Mouse (Mus musculus) heart, embryonic 16.5 days (tissue): ENCODE results near the gene Fryl. TPM values are rescaled to one million over a fixed set of nuclear protein-coding genes. Genes with fewer than 3 reads are reported as not detected.

Experiments used
- ATAC-seq: fragments of 200-750 bp; cut with Nextera tagmentation; replicated peaks from 2 replicates; pipeline ENCODE4 v1.8.0; 2017; ENCODE audit warnings: moderate number of reproducible peaks; ENCODE audit not compliant: insufficient read depth, low FRiP score; ENCODE audit errors: extremely low read depth
- H3K27ac ChIP-seq: fragments of 300-500 bp; sonication (generic); 2 replicates; pipeline ENCODE4 v1.5.1; 2014; ENCODE audit warnings: mild to moderate bottlenecking, low read length, control low read depth, moderate library complexity
- H3K27me3 ChIP-seq: fragments of 300-500 bp; sonication (generic); 2 replicates; pipeline ENCODE4 v1.6.1; 2014; ENCODE audit warnings: low read length, mixed read lengths; ENCODE audit not compliant: control insufficient read depth, insufficient read depth
- H3K36me3 ChIP-seq: fragments of 300-500 bp; sonication (generic); 2 replicates; pipeline ENCODE4 v1.6.1; 2014; ENCODE audit not compliant: control insufficient read depth, insufficient read depth
- H3K4me1 ChIP-seq: fragments of 300-500 bp; sonication (generic); 2 replicates; pipeline ENCODE4 v1.6.1; 2014; ENCODE audit warnings: low read length, mixed read lengths; ENCODE audit not compliant: control insufficient read depth, insufficient read depth
- H3K4me2 ChIP-seq: fragments of 300-500 bp; sonication (generic); 2 replicates; pipeline ENCODE4 v1.6.1; 2014; ENCODE audit warnings: low read depth, mild to moderate bottlenecking, control low read depth, low read length
- H3K4me3 ChIP-seq: fragments of 300-500 bp; sonication (generic); 2 replicates; pipeline ENCODE4 v1.5.1; 2014; ENCODE audit warnings: mild to moderate bottlenecking, control low read depth, low read length
- H3K9ac ChIP-seq: fragments of 300-500 bp; sonication (generic); 2 replicates; pipeline ENCODE4 v1.6.1; 2014; ENCODE audit warnings: low read length, control low read depth
- H3K9me3 ChIP-seq: fragments of 300-500 bp; sonication (generic); replicated peaks from 2 replicates; pipeline ENCODE4 v1.6.1; 2016; ENCODE audit warnings: low read length; ENCODE audit not compliant: control insufficient read depth
- WGBS: fragments of 180-500 bp; shearing (Covaris S2); extraction: QIAGEN DNeasy Blood & Tissue Kit; methylation state at CpG from one replicate; pipeline ENCODE4 v1.1.7; 2014; 5-methylcytosine and 5-hydroxymethylcytosine counted together
- polyA plus RNA-seq: library from polyadenylated mRNA; unstranded; fragments of >200 nt; fragmentation: Nextera tagmentation; extraction: Ambion mirVana; gene quantifications from 2 replicates; pipeline ENCODE4 v1.2.1, GENCODE M21; 2015

Fryl gene
- polyA plus RNA-seq, 1 experiment from 2014 or later, result 25.5 TPM

DNA sequence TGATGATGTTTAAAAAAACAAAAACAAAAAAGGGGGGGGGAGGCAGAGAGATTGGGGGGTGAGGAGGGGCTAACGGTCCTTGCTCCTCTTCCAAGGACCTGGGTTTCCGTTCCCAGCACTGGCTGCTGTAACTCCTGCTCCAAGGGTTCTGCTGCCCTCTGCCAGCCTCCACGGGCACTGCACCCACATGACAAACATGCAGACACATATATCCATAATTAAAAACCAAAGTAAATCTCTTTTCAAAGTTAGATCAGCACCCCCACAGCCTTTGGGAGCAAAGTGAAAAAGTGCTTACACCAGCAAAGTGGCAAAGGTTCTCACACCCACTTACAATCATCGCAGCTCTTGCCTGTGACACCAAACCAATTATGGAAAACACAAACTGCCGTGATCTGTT is 57.7 kb downstream of the Fryl start:
- ATAC-seq, result no peak
- no peak overlapping the region for H3K9ac ChIP-seq
- H3K27ac ChIP-seq, result no peak overlapping the region
- H3K27me3 ChIP-seq, result no peaks in the 10 kb centered on the region
- H3K9me3 ChIP-seq, result 0 out of 2 replicates have a peak, but pooled peaks cover 3% of the 10 kb centered on the region
- H3K4me2 ChIP-seq, result no peak overlapping the region
- H3K4me3 ChIP-seq, result no peak overlapping the region
- 84% methylated on average over 5 of the region's 5 CpGs for WGBS
- H3K36me3 ChIP-seq, result no peaks in the 10 kb centered on the region; the same call in 1 of the 2 replicates
- H3K4me1 ChIP-seq, result peaks cover 26% of the 10 kb centered on the region

DNA sequence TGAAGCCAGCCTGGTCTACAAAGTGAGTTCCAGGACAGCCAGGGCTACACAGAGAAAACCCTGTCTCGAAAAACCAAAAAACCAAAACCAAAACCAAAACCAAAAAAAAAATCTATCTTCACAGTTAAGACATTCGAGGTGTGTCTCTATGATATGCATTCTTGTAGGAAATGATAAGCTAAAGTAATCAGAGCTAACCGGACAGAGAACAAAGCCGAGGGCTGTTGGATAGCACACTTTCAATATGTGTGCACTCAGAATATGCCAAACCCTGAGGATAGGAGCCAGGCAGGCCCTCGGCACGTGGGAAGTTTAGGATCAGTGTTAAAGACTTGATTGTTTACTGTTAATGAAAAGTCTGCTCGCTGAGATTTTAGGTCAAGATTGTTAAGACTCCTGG is 58.6 kb downstream of the Fryl start:
- Histone ChIP-seq H3K9me3 (0 out of 2 replicates have a peak, but pooled peaks cover 3% of the 10 kb centered on the region), H3K27ac (no peak overlapping the region), H3K36me3 (no peaks in the 10 kb centered on the region; the same call in 1 of the 2 replicates), H3K4me3 (no peak overlapping the region), H3K4me2 (no peak overlapping the region), H3K9ac (no peak overlapping the region), H3K4me1 (peaks cover 35% of the 10 kb centered on the region), H3K27me3 (no peaks in the 10 kb centered on the region)
- 79% methylated on average over 7 of the region's 7 CpGs for WGBS
- ATAC-seq, result no peak

DNA sequence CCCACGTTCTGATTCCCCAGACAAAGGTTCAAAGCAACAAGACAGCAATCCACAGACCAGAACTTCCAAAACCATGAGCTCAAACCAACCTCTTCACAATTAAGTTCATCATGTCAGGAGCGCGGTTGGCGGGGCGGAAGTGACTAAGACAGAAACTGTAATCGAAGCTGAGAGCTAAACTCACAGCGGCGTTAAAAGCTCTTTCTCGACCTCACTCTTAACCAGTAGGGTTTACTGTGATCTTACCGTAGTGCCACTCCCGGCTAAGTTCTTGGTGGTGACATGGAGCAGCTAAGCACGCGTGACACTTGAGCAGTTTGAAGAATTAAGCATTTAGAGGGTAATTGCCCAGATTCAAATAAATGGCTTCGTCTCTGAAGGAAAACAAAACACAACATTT is 61.7 kb downstream of the Fryl start:
- peak overlapping the region; percentile 62; the same call in 1 of the 2 replicates for H3K27ac ChIP-seq
- H3K27me3 ChIP-seq, result no peaks in the 10 kb centered on the region
- peaks cover 24% of the 10 kb centered on the region for H3K4me1 ChIP-seq
- 91% methylated on average over 14 of the region's 14 CpGs for WGBS
- no peak overlapping the region for H3K4me2 ChIP-seq
- H3K9me3 ChIP-seq, result 0 out of 2 replicates have a peak, but pooled peaks cover 3% of the 10 kb centered on the region
- no peak overlapping the region for H3K9ac ChIP-seq
- H3K4me3 ChIP-seq, result no peak overlapping the region
- H3K36me3 ChIP-seq, result no peaks in the 10 kb centered on the region; the same call in 1 of the 2 replicates
- ATAC-seq, result no peak

DNA sequence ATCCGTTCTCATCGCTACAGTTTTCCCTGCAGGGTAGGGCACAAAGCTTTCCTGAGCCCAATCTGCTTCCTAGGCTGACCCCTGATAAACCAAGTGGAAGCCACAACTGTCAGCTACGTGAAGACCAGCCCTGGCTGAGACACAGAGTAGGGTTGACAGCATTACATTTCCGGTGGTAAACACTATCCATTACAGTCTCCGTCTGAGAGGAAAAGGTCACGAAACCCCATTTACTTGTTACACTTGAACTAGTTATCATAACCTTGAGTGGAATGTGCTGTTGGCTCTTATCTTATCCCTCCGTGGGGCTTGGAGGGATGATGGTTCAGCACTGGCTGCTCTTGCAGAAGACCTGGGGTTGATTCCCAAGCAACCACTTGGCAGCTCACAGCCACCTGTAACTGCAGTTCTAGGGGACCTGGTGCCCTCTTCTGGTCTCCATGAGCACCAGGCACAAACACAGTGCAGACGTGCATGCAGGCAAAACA is 62.3 kb downstream of the Fryl start:
- peak overlapping the region; percentile 31; the same call in 1 of the 2 replicates for H3K9ac ChIP-seq
- WGBS, result 19% methylated on average over 8 of the region's 8 CpGs

DNA sequence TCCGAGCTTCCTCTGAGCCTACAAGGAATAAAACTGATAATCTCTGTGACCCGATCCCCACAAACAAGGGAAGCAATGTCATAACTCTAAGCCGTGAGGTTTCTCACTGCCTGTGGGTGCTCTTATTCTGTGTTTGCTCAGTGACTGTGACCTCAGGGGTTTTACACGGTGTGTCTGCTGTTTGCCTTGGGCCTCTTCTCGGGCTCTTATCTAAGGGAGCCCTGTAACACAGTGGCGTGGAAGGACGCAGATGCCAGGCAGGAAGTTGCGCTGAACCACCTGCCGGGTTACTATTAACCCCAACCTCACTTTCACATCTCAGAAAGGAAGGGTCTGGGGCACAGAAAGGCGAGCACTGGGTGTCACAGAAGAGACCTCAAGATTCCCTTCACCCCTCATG is 62.8 kb downstream of the Fryl start:
- Histone ChIP-seq H3K4me3 (no peak overlapping the region), H3K9me3 (0 out of 2 replicates have a peak, but pooled peaks cover 4% of the 10 kb centered on the region), H3K27me3 (no peaks in the 10 kb centered on the region), H3K27ac (peak overlapping the region; percentile 62), H3K36me3 (no peaks in the 10 kb centered on the region; the same call in 1 of the 2 replicates), H3K9ac (peak overlapping the region; percentile 31; the same call in 1 of the 2 replicates), H3K4me1 (peaks cover 23% of the 10 kb centered on the region), H3K4me2 (peak overlapping the region; percentile 36)
- WGBS, result 26% methylated on average over 10 of the region's 10 CpGs
- ATAC-seq, result no peak

More for the DNA sequence above, 62.3 kb downstream of the Fryl start:
- Histone ChIP-seq H3K27me3 (no peaks in the 10 kb centered on the region), H3K9me3 (0 out of 2 replicates have a peak, but pooled peaks cover 4% of the 10 kb centered on the region), H3K4me2 (peak overlapping the region; percentile 36), H3K4me1 (peaks cover 19% of the 10 kb centered on the region), H3K4me3 (no peak overlapping the region), H3K27ac (peak overlapping the region; percentile 62), H3K36me3 (no peaks in the 10 kb centered on the region; the same call in 1 of the 2 replicates)
- ATAC-seq, result peak; percentile 67

DNA sequence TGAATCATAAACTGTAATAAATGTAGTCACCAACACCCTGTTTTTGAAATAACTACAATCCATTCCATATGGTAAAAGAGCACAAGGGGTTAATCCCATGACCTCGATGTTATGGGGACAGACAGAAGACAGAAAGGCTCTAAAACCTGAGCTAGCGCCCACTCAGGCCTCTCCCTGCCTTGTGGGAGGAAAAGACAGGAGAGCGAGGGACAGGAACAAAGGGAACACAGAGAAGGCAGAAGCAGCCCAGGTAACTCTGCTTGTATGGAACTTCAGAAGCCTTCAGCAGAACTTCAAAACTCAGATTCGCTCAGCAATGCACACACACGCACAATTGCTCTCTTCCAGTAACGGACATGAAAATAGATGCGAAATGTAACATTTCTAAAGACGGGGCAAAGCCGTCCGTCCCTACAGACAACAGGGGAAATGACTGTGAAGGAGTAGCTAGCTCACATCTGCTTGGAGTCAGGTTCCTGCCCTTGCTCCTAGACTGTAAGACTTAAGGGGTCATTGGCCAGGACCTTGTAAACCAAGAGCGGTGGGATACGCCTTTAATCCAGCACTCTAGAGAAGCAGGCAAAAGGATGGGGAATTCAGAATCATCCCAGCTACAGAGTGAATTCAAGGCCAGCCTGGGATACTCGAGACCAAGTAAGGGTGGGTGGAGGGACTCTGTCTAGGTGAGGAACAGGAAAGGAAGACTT is 63.4 kb downstream of the Fryl start:
- H3K27me3 ChIP-seq, result no peaks in the 10 kb centered on the region
- H3K4me3 ChIP-seq, result no peak overlapping the region
- peaks cover 29% of the 10 kb centered on the region for H3K4me1 ChIP-seq
- ATAC-seq, result no peak
- WGBS, result 86% methylated on average over 13 of the region's 13 CpGs
- 0 out of 2 replicates have a peak, but pooled peaks cover 2% of the 10 kb centered on the region for H3K9me3 ChIP-seq
- no peaks in the 10 kb centered on the region; the same call in 1 of the 2 replicates for H3K36me3 ChIP-seq
- H3K27ac ChIP-seq, result peak overlapping the region; percentile 62
- no peak overlapping the region for H3K4me2 ChIP-seq
- H3K9ac ChIP-seq, result no peak overlapping the region

DNA sequence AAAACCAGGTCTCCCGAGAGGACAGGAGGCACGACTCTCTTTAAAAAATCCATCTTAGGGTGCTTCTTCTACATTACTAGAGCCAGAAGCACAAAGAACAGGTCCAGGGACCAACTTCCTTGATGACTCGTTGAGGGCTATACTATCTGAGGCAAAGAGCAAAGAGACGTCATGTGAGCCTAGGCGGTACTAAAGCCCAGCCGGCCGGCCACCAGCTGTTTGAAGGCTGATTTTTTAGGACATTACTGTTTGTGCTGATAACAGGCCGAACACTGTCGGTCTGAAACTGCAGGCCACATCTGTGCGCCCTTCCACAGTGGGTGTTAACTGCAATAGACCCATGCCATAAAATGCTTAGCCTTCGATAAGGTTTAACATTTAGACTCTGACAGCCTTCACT is 64.7 kb downstream of the Fryl start:
- no peak overlapping the region for H3K9ac ChIP-seq
- peaks cover 29% of the 10 kb centered on the region for H3K4me1 ChIP-seq
- H3K27ac ChIP-seq, result no peak overlapping the region
- no peak overlapping the region for H3K4me3 ChIP-seq
- no peak overlapping the region for H3K4me2 ChIP-seq
- WGBS, result 58% methylated on average over 11 of the region's 11 CpGs
- no peaks in the 10 kb centered on the region; the same call in 1 of the 2 replicates for H3K36me3 ChIP-seq
- no peak for ATAC-seq
- H3K9me3 ChIP-seq, result 0 out of 2 replicates have a peak, but pooled peaks cover 2% of the 10 kb centered on the region
- no peaks in the 10 kb centered on the region for H3K27me3 ChIP-seq

DNA sequence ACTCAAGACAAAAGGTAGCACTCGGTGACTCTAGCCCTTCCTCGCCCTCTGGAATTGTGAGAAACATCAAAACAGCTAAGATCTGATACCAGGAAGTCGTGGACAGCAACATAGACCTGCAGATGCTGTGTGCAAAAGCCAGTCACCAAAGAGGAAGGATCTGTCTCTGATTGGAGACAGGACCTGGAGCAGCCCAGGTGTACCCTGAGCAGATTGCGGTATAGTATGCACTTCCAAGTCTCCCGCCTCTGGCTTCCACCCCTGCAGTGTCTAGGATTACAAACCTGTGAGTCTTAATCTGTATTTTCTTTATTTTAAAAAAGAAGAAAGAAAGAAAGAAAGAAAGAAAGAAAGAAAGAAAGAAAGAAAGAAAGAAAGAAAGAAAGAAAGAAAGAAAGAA is 66.3 kb downstream of the Fryl start:
- H3K4me3 ChIP-seq, result no peak overlapping the region
- H3K4me1 ChIP-seq, result peaks cover 29% of the 10 kb centered on the region
- H3K36me3 ChIP-seq, result no peaks in the 10 kb centered on the region; the same call in 1 of the 2 replicates
- ATAC-seq, result no peak
- 0 out of 2 replicates have a peak, but pooled peaks cover 2% of the 10 kb centered on the region for H3K9me3 ChIP-seq
- no peak overlapping the region for H3K9ac ChIP-seq
- no peak overlapping the region for H3K27ac ChIP-seq
- no peaks in the 10 kb centered on the region for H3K27me3 ChIP-seq
- no peak overlapping the region for H3K4me2 ChIP-seq
- WGBS, result 76% methylated on average over 5 of the region's 5 CpGs
